Mouse (Mus musculus): ENCODE data around the gene Klhl10.

DNA sequence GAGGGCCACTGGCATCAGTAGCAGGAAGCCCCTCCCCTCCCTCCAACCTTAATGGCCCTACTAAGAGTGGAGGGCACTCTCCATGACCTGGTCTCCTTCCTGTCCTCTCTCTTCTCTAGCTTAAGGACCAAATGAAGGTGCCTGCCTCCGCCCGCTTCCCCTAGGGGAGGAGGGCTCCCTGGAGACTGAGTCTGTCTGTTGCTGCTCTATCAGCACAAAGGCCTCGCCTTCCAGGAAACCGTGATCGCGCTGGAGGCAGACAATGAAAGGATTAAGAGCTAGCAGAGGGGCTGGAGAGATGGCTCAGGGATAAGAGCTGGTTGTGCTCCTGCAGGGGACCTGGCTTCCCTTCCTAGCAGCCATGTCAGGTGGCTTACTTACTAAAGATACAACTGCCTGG, 59.6 kb downstream of the Klhl10 start:
- TF ChIP-seq CTCF (IDR thresholded peaks at IDR 0.05; ENCODE audit: extremely low read depth, insufficient read depth, low read length) (no peak), POLR2A (IDR thresholded peaks at IDR 0.05; ENCODE audit: extremely low read depth, insufficient read depth, low read length) (no peak)

Data from cortical plate, adult 2 months (tissue).